Mouse (Mus musculus) erythroblast, embryonic 14.5 days (primary cell): ENCODE measurements around the gene Ric8a.

ENCODE experiments used
- GATA1 ChIP-seq: IDR thresholded peaks from 2 replicates; pipeline ENCODE4 v1.6.1; 2012; ENCODE audit warnings: low read length, inconsistent platforms, mixed read lengths
- TAL1 ChIP-seq: IDR thresholded peaks from 3 replicates; pipeline ENCODE4 v1.6.1; 2012; ENCODE audit warnings: low read length, inconsistent platforms, mixed read lengths

- TF ChIP-seq TAL1, result no peak
- TF ChIP-seq GATA1, result no peak
Measured at GRCm38 (mm10) chr7:140845683-140846082, 11.1 kb upstream of the Ric8a start.
